Mouse (Mus musculus) bone marrow, adult 2 months (tissue): ENCODE data around the gene Sult1a1.

Source experiments
- CTCF ChIP-seq: fragments of 200-500 bp; IDR thresholded peaks from 2 replicates; pipeline ENCODE4 v1.5.1; 2011; ENCODE audit warnings: low read length, control low read depth; ENCODE audit not compliant: control insufficient read depth, insufficient read depth
- POLR2A ChIP-seq: fragments of 200-500 bp; IDR thresholded peaks from 2 replicates; pipeline ENCODE4 v1.6.1; 2011; ENCODE audit warnings: low read depth, mild to moderate bottlenecking, control low read depth, low read length, borderline replicate concordance; ENCODE audit not compliant: control insufficient read depth

DNA sequence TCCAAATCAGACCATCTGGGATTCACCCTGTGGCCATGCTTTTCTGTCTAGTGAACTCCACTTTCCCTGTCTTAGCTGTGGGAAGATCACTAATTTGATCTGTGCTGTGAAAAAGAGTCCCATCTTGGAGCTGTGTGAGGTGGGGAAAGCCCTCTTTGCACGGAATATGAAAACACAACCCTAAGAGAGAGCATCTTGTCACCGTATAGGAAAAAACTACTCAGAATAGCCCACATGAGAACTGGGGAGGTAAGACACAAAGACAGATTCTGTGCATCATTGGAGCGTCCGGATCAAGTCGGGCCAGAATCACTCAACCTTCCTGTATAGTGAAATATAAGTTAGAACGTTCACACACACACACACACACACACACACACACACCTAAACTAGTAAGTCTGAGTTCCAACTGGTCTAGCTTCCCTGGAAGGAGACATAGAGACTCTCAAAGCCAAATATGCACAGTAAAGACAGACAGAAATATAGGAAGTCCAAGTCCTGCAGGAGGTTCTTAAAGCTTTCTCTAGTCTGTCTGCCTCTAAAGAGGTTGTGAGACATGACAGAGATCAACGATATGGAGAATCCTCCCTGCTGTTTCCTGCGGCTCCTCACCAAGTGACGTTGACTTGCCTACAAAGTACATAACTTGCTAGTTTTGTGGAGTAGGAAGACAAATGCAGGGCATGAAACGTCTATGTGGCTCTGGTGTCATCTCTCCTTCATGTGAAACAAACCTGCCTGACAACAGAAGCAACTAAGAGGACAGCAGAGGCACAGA is 32.1 kb upstream of the Sult1a1 start:
- TF ChIP-seq CTCF (no peak), POLR2A (no peak)
